Mouse (Mus musculus): ENCODE measurements around the gene Vat1l.

DNA sequence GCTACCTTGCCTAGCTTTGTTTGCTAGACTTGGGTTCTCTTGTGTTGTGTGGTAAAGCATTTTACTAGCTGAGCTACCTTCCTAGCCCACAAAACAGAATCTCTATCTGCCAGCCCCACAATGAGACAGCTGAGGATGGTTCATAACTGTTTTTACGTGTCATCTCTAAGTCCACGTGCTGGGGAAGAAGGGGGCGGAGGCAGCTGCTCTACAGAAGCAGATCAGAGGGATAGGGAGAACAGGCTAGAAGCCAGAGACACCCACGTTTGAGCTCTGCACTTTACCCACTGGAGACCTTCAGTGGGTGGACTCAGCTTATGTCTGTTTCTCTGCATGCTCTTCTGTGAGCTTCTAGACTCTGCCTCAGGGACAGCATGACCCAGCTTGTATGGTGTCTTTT, 216.1 kb downstream of the Vat1l start:
- TF ChIP-seq CTCF (IDR thresholded peaks at IDR 0.05; ENCODE audit: borderline replicate concordance, extremely low read depth, insufficient read depth, insufficient read length) (no peak), POLR2A (IDR thresholded peaks at IDR 0.05; ENCODE audit: borderline replicate concordance, extremely low read depth, insufficient read depth, insufficient read length, poor library complexity, severe bottlenecking) (no peak)

Measured in brain, embryonic 14.5 days (tissue).